Mouse (Mus musculus): ENCODE measurements around the gene Gucy2d. TPM values are rescaled to one million over a fixed set of nuclear protein-coding genes. Genes with fewer than 3 reads are reported as not detected.

Gucy2d gene
- polyA plus RNA-seq, 1 experiment from 2014 or later: not detected

GRCm38 (mm10) chr7:98524401-98524800, 84.2 kb downstream of the Gucy2d start:
- no peaks in the 10 kb centered on the region for H3K27me3 ChIP-seq
- no peaks in the 10 kb centered on the region for H3K36me3 ChIP-seq
- H3K9me3 ChIP-seq (replicated peaks): no peaks in the 10 kb centered on the region
- peaks cover 30% of the 10 kb centered on the region for H3K4me1 ChIP-seq
- 35% methylated on average over 6 of the region's 6 CpGs for WGBS
- H3K4me3 ChIP-seq (replicated peaks): no peak overlapping the region
- no peak overlapping the region for H3K9ac ChIP-seq
- ATAC-seq (ENCODE audit: insufficient number of reproducible peaks, low FRiP score, low TSS enrichment, low read depth): no peak
- H3K4me2 ChIP-seq (replicated peaks): peak overlapping the region; percentile 4; the same call in 1 of the 2 replicates
- peak overlapping the region; percentile 58 for H3K27ac ChIP-seq (replicated peaks)

- H3K9me3 ChIP-seq (replicated peaks): no peaks in the 10 kb centered on the region
- peak overlapping the region; percentile 58; the same call in 1 of the 2 replicates for H3K27ac ChIP-seq (replicated peaks)
- no peak overlapping the region for H3K4me3 ChIP-seq (replicated peaks)
- H3K27me3 ChIP-seq: no peaks in the 10 kb centered on the region
- no peak overlapping the region for H3K4me2 ChIP-seq (replicated peaks)
- WGBS: 65% methylated on average over 6 of the region's 6 CpGs
- H3K36me3 ChIP-seq: no peaks in the 10 kb centered on the region
- H3K4me1 ChIP-seq: peaks cover 30% of the 10 kb centered on the region
- no peak overlapping the region for H3K9ac ChIP-seq
- ATAC-seq (ENCODE audit: insufficient number of reproducible peaks, low FRiP score, low TSS enrichment, low read depth): no peak
These were observed 84.9 kb downstream of the Gucy2d start for GRCm38 (mm10) chr7:98524869-98525699.

Other genes starting within 250 kb of the Gucy2d start
- gene B3gnt6, start 240.9 kb upstream of the Gucy2d start, polyA plus RNA-seq (2015; fragmentation: Nextera tagmentation; extraction: Ambion mirVana): not detected in 2 replicates
- gene Acer3, start 119.2 kb upstream of the Gucy2d start, polyA plus RNA-seq (2015; fragmentation: Nextera tagmentation; extraction: Ambion mirVana): 43.5 and 43.9 TPM in 2 replicates
- gene Tsku, start 79.1 kb upstream of the Gucy2d start, polyA plus RNA-seq (2015; fragmentation: Nextera tagmentation; extraction: Ambion mirVana): 17.0 and 20.7 TPM in 2 replicates
- gene Lrrc32, start 48.9 kb downstream of the Gucy2d start, polyA plus RNA-seq (2015; fragmentation: Nextera tagmentation; extraction: Ambion mirVana): 7.3 and 8.1 TPM in 2 replicates
- gene Emsy, start 216.4 kb downstream of the Gucy2d start, polyA plus RNA-seq (2015; fragmentation: Nextera tagmentation; extraction: Ambion mirVana): 25.8 and 26.7 TPM in 2 replicates